Mouse (Mus musculus): ENCODE results near the gene M6pr. TPM values are rescaled to one million over a fixed set of nuclear protein-coding genes. Genes with fewer than 3 reads are reported as not detected.
"Not testable (repeated sequence)": the region's sequence is repeated elsewhere in the genome, so short reads cannot be mapped to it uniquely, and the experiment has no call there.

The M6pr gene
- total RNA-seq, 2 experiments from 2014 or later: 20.0 to 23.0 TPM

DNA sequence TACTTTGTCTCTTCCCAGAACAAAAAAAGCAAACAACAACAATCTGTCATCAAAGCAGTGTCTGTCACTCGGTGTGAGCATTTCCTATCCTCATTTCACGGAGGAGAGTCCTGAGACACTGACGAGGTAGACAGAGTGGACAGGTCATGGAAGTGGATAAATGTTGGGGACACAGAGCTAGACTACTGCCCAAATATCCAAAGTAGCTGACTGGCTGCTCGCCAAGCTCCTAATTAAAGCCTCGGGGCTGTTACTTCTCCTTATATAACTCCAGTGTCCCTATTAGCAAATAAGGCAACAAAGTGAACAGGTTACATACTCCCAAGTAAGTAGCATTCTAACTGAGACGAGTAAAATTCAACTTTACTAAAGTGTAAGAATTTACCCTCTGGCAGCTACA, 29.0 kb downstream of the M6pr start:
- DNase-seq: no peak
- TF ChIP-seq CTCF (IDR thresholded peaks at IDR 0.05): no peak
- intact Hi-C loops (cut with DNase I): no loop called here
- Histone ChIP-seq H3K4me3 (no peak overlapping the region), H3K27ac (no peak overlapping the region)

GRCm38 (mm10) chr6:122339047-122339647, 30.6 kb downstream of the M6pr start:
- no peak for TF ChIP-seq CTCF (IDR thresholded peaks at IDR 0.05)
- peak overlapping the region; percentile 80 for H3K27ac ChIP-seq
- peak; percentile 76 for DNase-seq
- intact Hi-C loops (cut with DNase I): loop anchor here (2.0 kb wide), 1 partner anchor 30 kb away; the partner anchor contains the start of gene M6pr
- peak overlapping the region; percentile 94 for H3K4me3 ChIP-seq

- TF ChIP-seq CTCF (IDR thresholded peaks at IDR 0.05): peak; percentile 28
- intact Hi-C loops (cut with DNase I): loop anchor here (2.0 kb wide), 1 partner anchor 31 kb away; the partner anchor contains the start of gene M6pr
Observed at GRCm38 (mm10) chr6:122339648-122340341, 31.3 kb downstream of the M6pr start.

GRCm38 (mm10) chr6:122340349-122341000, 32.0 kb downstream of the M6pr start, which contains the start of gene Phc1:
TSS of gene Phc1 (minus strand) at chr6:122340561.
- Histone ChIP-seq H3K4me3 (peak within 1 kb of the TSS; percentile 94), H3K27ac (peak within 1 kb of the TSS; percentile 80)
- no peak for TF ChIP-seq CTCF (IDR thresholded peaks at IDR 0.05)
- no peak for DNase-seq
- intact Hi-C loops (cut with DNase I): no loop called here

More at GRCm38 (mm10) chr6:122339648-122340341, 31.3 kb downstream of the M6pr start:
- H3K4me3 ChIP-seq: peak overlapping the region; percentile 94
- H3K27ac ChIP-seq: peak overlapping the region; percentile 80
- DNase-seq: peak; percentile 92

GRCm38 (mm10) chr6:122341038-122341810, 32.7 kb downstream of the M6pr start:
- DNase-seq: no peak
- intact Hi-C loops (cut with DNase I): no loop called here
- Histone ChIP-seq H3K4me3 (no peak overlapping the region), H3K27ac (no peak overlapping the region)
- no peak for TF ChIP-seq CTCF (IDR thresholded peaks at IDR 0.05)

DNA sequence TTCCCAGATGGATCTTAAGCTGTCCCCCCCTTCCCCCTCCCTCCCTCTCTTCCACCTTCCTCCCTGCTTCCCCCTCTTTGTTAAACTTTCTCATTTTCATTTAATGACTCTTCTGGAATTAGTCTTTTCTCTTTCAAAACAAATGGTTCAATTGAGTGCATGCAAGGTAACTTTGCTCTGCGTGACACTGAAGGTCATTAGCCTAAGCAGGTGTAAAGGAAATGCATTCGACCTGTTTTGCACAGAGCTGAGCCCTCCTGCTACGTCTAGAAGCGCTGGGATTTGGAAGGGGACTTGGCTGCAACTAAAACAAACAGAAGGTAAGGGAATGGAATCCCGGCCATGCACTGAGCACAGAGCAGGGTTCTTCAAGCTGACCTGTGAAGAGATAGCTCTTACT, 33.6 kb downstream of the M6pr start:
- no peak for TF ChIP-seq CTCF (IDR thresholded peaks at IDR 0.05)
- DNase-seq: no peak
- intact Hi-C loops (cut with DNase I): no loop called here

GRCm38 (mm10) chr6:122343719-122344118, 35.2 kb downstream of the M6pr start:
- no peak for TF ChIP-seq CTCF (IDR thresholded peaks at IDR 0.05)
- intact Hi-C loops (cut with DNase I): no loop called here
- H3K27ac ChIP-seq: no peak overlapping the region
- DNase-seq: no peak
- H3K4me3 ChIP-seq: no peak overlapping the region

More for the DNA sequence above, 33.6 kb downstream of the M6pr start:
- H3K4me3 ChIP-seq: no peak overlapping the region
- no peak overlapping the region for H3K27ac ChIP-seq

DNA sequence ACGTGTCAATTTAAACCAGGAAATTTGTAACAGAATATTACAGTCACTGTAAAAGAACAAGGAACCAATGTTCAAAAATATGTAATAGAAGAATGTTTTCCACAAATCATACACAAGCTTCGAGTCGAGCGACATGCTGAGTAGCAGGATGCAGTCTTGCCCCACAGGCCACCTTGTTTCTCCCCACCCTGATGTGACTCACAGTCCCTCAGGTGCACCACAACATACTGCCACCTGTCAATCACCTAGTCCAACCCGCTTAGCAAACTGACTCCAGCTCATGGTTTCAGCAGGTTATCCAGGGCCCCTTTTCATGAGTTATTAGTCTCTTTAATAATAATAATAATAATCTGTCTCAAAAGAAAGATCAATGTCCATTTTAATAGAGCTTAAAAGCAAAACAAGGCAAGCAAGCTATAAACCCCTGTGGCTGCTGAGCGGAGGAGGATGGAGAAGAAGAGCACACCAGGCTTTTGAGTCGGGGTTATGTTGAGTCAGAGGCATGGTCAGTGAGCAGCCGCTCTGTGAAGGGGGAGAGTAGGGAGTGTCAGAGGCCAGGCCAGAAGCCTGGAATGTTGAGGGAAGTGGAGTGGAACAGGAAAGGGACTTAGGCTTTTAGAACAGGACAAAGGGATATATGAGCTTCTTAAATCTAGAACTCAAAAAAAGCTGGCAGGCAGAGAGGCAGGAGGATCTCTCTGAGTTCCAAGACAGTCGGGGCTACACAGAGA, 36.0 kb downstream of the M6pr start:
- intact Hi-C loops (cut with DNase I): no loop called here
- TF ChIP-seq CTCF (IDR thresholded peaks at IDR 0.05): no peak
- Histone ChIP-seq H3K4me3 (no peak overlapping the region), H3K27ac (no peak overlapping the region)
- no peak for DNase-seq

DNA sequence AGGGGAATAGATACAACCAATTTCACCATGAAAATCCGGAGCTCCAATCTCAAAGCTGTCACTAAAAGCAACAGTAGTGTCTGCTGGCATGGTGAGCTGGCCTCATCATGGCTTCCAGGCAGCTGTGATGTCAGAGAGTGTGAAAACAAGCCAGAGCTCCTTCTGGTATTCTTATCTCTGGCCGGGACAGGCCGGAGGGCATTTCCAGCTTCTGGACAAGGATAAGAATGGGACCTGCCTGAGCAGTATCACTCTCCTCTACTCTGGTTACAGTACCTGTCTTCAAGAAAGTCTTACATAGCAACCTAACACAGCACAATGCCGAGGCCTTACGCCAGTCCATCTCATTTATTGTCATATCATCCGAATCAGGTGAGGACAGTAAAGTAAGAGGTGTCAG, 37.2 kb downstream of the M6pr start:
- intact Hi-C loops (cut with DNase I): no loop called here
- Histone ChIP-seq H3K27ac (no peak overlapping the region), H3K4me3 (no peak overlapping the region)
- TF ChIP-seq CTCF (IDR thresholded peaks at IDR 0.05): no peak
- DNase-seq: no peak

DNA sequence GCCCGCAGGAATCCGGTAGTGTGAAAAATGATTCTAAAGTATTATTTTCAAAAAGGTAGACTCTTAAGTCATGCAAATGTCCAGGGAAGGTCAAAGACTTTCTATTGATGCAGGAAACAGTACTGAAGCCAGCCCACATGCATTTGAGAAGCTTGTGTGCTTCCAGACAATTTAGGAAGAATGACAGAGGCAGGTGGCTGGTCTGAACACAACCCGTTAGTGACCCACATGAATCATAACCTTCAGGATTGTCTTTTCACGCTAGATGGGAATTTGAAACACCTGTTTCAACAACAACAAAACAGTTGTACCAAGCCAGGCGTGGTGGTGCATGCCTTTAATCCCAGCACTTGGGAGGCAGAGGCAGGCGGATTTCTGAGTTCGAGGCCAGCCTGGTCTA, 37.9 kb downstream of the M6pr start:
- no peak for DNase-seq
- TF ChIP-seq CTCF (IDR thresholded peaks at IDR 0.05): no peak
- Histone ChIP-seq H3K27ac (no peak overlapping the region), H3K4me3 (no peak overlapping the region)
- intact Hi-C loops (cut with DNase I): no loop called here

DNA sequence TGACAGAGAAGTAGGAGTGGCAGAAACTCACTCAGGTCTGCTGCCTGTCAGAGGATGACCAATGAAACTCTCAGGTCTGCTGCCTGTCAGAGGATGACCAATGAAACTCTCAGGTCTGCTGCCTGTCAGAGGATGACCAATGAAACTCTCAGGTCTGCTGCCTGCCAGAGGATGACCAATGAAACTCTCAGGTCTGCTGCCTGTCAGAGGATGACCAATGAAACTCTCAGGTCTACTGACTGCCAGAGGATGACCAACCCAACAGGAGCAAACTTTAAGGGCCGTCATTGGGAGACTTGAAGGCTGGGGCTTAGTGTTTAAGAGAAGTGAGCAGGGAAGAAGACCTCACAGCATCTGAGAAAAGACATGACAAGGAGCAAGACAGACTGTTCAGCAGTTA, 38.8 kb downstream of the M6pr start:
- H3K4me3 ChIP-seq; DNase-seq; H3K27ac ChIP-seq; intact Hi-C loops (cut with DNase I): not testable (repeated sequence)

GRCm38 (mm10) chr6:122355909-122356308, 47.4 kb downstream of the M6pr start:
- intact Hi-C loops (cut with DNase I): no loop called here
- TF ChIP-seq CTCF (IDR thresholded peaks at IDR 0.05): no peak
- no peak overlapping the region for H3K27ac ChIP-seq
- no peak for DNase-seq
- H3K4me3 ChIP-seq: no peak overlapping the region
